Mouse (Mus musculus) ES-E14 (cell line): ENCODE measurements around the gene Bcl11b. TPM values are rescaled to one million over a fixed set of nuclear protein-coding genes. Genes with fewer than 3 reads are reported as not detected.

ENCODE experiments used
- DNase-seq: peaks from one replicate; pipeline ENCODE4 v3.0.0-alpha.2; 2013; ENCODE audit warnings: low read depth, low spot score
- H3K27ac ChIP-seq: 2 replicates; pipeline ENCODE4 v1.5.1; 2012; ENCODE audit warnings: low read depth, mild to moderate bottlenecking, low read length, moderate library complexity, mixed read lengths; ENCODE audit not compliant: poor library complexity, insufficient read depth, severe bottlenecking
- H3K36me3 ChIP-seq: 2 replicates; pipeline ENCODE4 v1.6.1; 2012; ENCODE audit warnings: mild to moderate bottlenecking, low read length, moderate library complexity, mixed read lengths; ENCODE audit not compliant: control insufficient read depth, poor library complexity, insufficient read depth, severe bottlenecking
- H3K4me1 ChIP-seq, 2 experiments: fragments of 150-350 bp in 1 of 2; sonication (generic) in 1 of 2; 2 replicates each; pipeline ENCODE4 v1.6.1; 2012; ENCODE audit warnings: low read length in 2 of 2, mild to moderate bottlenecking in 1 of 2, mixed read lengths in 1 of 2; ENCODE audit not compliant: control insufficient read depth in 2 of 2, insufficient read depth in 2 of 2, poor library complexity in 1 of 2
- H3K4me3 ChIP-seq, 2 experiments: fragments of 150-350 bp in 1 of 2; sonication (generic) in 1 of 2; 2 replicates each; pipeline ENCODE4 v1.5.1; 2012; ENCODE audit warnings: low read length in 2 of 2, low read depth in 1 of 2, mild to moderate bottlenecking in 1 of 2, mixed read lengths in 1 of 2; ENCODE audit not compliant: insufficient read depth in 1 of 2, poor library complexity in 1 of 2, severe bottlenecking in 1 of 2
- H3K9ac ChIP-seq: 2 replicates; pipeline ENCODE4 v1.6.1; 2012; ENCODE audit warnings: low read depth, mild to moderate bottlenecking, low read length, mixed read lengths; ENCODE audit not compliant: poor library complexity, insufficient read depth, severe bottlenecking
- H3K9me3 ChIP-seq: fragments of 150-350 bp; sonication (generic); 2 replicates; pipeline ENCODE4 v1.6.1; 2012; ENCODE audit warnings: low read depth, mild to moderate bottlenecking, low read length; ENCODE audit not compliant: control insufficient read depth, insufficient read depth
- CHD2 ChIP-seq: IDR thresholded peaks from 2 replicates; pipeline ENCODE4 v1.6.1; 2014; ENCODE audit warnings: mild to moderate bottlenecking, low read depth, low read length, inconsistent platforms
- HCFC1 ChIP-seq: IDR thresholded peaks from 2 replicates; pipeline ENCODE4 v1.6.1; 2012; ENCODE audit warnings: low read length, inconsistent platforms, borderline replicate concordance; ENCODE audit not compliant: insufficient read depth
- MAFK ChIP-seq: IDR thresholded peaks from 2 replicates; pipeline ENCODE4 v1.6.1; 2014; ENCODE audit warnings: mild to moderate bottlenecking, low read depth, low read length, inconsistent platforms; ENCODE audit not compliant: insufficient read depth
- ZC3H11A ChIP-seq: IDR thresholded peaks from 2 replicates; pipeline ENCODE4 v1.6.1; 2012; ENCODE audit warnings: low read depth, mild to moderate bottlenecking, inconsistent platforms, low read length, borderline replicate concordance
- ZNF384 ChIP-seq: IDR thresholded peaks from 2 replicates; pipeline ENCODE4 v1.6.1; 2012; ENCODE audit warnings: low read depth, low read length, inconsistent platforms
- in situ Hi-C, 2 experiments: fragments of 600-800 bp; cut with MboI; formaldehyde crosslinking; loops; one replicate each; pipeline ENCODE4 v1.15.1; 2025; ENCODE audit warnings: low sequenced_read_pairs in 2 of 2, inconsistent platforms in 1 of 2; ENCODE audit not compliant: unreplicated experiment in 2 of 2
- total RNA-seq: library from RNA; depleted of rRNA; stranded (reverse); fragments of 300-350 nt; gene quantifications from 2 replicates; pipeline ENCODE4 v1.2.3, GENCODE M21; 2012

Bcl11b gene
- total RNA-seq, 1 experiment: 0.85 TPM

DNA sequence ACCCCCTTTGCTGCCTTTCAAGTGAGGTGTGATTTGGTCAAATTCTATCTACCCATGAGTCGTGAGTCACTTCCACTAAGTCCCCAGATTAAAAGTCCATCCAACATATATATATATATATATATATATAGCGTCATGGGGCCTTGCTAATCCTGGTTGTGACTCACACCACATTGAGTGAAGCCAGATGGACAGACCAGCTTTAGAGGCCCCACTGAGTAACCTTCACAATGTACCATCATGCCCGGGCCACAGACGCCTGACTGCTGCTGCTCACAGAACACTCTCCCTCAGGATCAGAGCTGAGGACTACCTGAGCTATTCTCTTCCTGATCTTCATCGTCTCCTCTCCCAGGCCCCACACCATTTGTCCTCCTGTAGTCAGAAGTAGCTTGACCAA lies 115.4 kb downstream of the Bcl11b start:
- Histone ChIP-seq H3K27ac (no peak overlapping the region), H3K9me3 (no peaks in the 10 kb centered on the region), H3K4me1 (peaks cover 5 to 6% of the 10 kb centered on the region in 2 experiments; a peak in 3 of 4 replicates), H3K36me3 (no peaks in the 10 kb centered on the region), H3K4me3 (no peak overlapping the region), H3K9ac (no peak overlapping the region)
- TF ChIP-seq HCFC1 (no peak), ZC3H11A (no peak), CHD2 (no peak), MAFK (no peak), ZNF384 (no peak)
- in situ Hi-C loops: no loop called here
- no peak for DNase-seq

DNA sequence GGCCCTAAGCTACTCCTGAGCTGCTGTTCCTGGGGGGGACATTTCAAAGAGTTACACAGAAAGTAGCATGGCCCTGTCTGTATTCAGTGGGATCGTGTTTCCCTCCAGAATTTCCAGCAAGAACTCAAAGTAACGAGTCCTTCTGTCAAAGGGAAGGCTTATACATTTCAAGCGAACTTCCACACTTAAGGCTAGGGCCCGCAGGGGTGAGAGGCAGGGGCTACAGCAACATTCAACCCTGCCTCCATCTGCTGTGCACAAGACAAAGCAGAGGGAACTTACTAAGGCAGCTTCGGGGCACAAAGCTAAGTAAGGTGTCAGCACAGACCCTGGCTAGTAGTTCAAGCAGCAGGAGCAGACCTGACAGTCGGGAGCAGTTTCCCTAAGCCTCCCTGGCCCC lies 115.8 kb downstream of the Bcl11b start:
- H3K36me3 ChIP-seq: no peaks in the 10 kb centered on the region
- no peak overlapping the region for H3K9ac ChIP-seq
- in situ Hi-C loops: no loop called here
- peaks cover 5 to 6% of the 10 kb centered on the region in 2 experiments; a peak in 3 of 4 replicates for H3K4me1 ChIP-seq
- DNase-seq: no peak
- no peaks in the 10 kb centered on the region for H3K9me3 ChIP-seq
- H3K4me3 ChIP-seq: no peak overlapping the region
- H3K27ac ChIP-seq: no peak overlapping the region
- no peak for TF ChIP-seq HCFC1
- no peak for TF ChIP-seq ZNF384
- TF ChIP-seq MAFK: no peak
- no peak for TF ChIP-seq CHD2
- TF ChIP-seq ZC3H11A: no peak

DNA sequence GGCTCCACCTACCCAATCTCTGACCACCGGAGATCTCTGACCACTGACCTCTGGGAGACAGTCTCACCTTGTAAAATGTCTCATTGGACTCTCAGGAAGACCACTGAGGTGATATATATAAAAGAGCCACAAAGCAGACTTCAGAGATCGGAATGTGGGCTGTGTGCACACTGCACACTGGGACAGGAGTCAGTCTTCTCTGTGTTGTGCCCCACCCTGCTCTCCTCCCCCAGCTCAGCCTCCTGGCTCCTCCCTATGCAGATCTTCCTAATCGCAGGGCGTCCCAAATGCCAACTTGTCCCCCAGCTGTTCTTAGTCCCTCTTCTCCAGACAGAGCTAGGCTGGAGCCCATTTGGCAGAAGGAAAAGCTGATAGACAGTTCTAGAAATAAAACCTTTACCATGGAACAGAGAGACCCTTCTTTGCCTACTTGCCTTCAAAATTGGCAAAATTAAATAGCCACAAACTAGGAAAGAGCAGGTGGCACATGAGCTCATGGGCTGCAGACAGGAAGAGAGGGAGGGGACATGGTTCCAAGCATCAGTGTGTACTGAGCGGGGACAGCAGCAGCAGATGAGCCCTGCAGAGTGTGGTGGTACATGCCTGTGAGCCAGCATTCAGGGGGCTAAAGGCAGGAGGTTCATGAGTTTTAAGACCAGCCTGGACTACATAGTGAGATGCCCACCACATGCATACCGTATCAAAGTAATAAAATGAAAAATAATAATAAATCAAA lies 118.9 kb downstream of the Bcl11b start:
- Histone ChIP-seq H3K9ac (no peak overlapping the region), H3K4me3 (no peak overlapping the region), H3K4me1 (peaks cover 5 to 6% of the 10 kb centered on the region in 2 experiments; a peak in 3 of 4 replicates), H3K9me3 (no peaks in the 10 kb centered on the region), H3K27ac (no peak overlapping the region), H3K36me3 (no peaks in the 10 kb centered on the region)
- TF ChIP-seq ZNF384 (no peak), HCFC1 (no peak), CHD2 (no peak), ZC3H11A (no peak), MAFK (no peak)
- DNase-seq: no peak
- in situ Hi-C loops: no loop called here

DNA sequence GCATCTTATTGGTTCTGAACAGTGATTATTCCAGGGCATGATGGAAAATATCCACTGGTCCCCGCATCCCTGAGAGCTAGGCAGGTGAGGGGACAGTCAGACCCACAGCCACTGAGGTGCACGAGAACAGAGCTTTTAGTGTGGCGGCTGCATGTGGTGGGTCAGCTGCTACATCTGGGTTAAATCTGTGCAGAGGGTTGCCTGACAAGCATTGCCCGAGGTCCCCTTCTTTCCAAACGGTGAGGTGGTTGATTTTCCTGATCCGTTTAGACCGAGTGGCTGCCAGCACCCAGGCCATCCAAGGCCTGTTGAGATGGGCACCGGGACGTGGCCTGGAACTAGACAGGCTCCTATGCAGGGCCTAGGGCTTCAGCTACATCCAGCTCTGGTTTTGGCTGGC lies 121.7 kb downstream of the Bcl11b start:
- H3K36me3 ChIP-seq: no peaks in the 10 kb centered on the region
- H3K4me3 ChIP-seq: no peak overlapping the region
- H3K4me1 ChIP-seq: peaks cover 5 to 6% of the 10 kb centered on the region in 2 experiments; a peak in 3 of 4 replicates
- H3K9ac ChIP-seq: no peak overlapping the region
- no peak for DNase-seq
- no peaks in the 10 kb centered on the region for H3K9me3 ChIP-seq
- TF ChIP-seq ZC3H11A: no peak
- TF ChIP-seq MAFK: no peak
- TF ChIP-seq CHD2: no peak
- TF ChIP-seq HCFC1: no peak
- TF ChIP-seq ZNF384: no peak
- in situ Hi-C loops: no loop called here
- H3K27ac ChIP-seq: no peak overlapping the region

DNA sequence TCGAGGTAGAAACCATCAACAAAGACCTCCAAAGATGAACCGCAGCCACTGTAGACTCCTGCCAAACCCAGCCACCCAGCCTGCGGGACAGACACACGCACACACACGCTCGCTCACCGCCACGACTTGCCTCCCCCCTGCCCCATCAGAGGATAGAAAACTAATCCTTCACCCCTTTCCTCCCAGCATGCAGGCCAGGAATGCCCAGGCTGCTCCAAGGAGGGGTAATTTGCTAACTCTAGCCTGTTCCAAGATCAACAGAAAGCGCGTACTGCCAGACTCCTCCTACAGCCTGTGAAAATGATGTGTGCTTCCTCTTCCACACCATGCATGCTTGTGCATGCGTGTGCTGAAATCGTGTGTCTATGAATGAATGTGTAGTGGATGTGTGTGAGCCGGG lies 122.7 kb downstream of the Bcl11b start:
- in situ Hi-C loops: no loop called here
- no peak for DNase-seq
- H3K27ac ChIP-seq: no peak overlapping the region
- H3K4me3 ChIP-seq: no peak overlapping the region
- peaks cover 5 to 6% of the 10 kb centered on the region in 2 experiments; a peak in 3 of 4 replicates for H3K4me1 ChIP-seq
- no peaks in the 10 kb centered on the region for H3K36me3 ChIP-seq
- H3K9me3 ChIP-seq: no peaks in the 10 kb centered on the region
- TF ChIP-seq MAFK (no peak), CHD2 (no peak), ZC3H11A (no peak), HCFC1 (no peak), ZNF384 (no peak)
- no peak overlapping the region for H3K9ac ChIP-seq
